Mouse (Mus musculus) G1E (cell line): ENCODE results near the gene Zdhhc17.

Experiments used
- CTCF ChIP-seq: IDR thresholded peaks from 2 replicates; pipeline ENCODE4 v1.5.1; 2012; ENCODE audit warnings: low read depth, low read length, inconsistent platforms, mixed read lengths
- POLR2AphosphoS5 ChIP-seq: IDR thresholded peaks from 2 replicates; pipeline ENCODE4 v1.6.1; 2012; ENCODE audit warnings: low read depth, low read length, inconsistent platforms; ENCODE audit not compliant: insufficient replicate concordance

- TF ChIP-seq POLR2AphosphoS5 (no peak), CTCF (no peak)
These were observed 16.2 kb upstream of the Zdhhc17 start for GRCm38 (mm10) chr10:111026106-111026505.
